Mouse (Mus musculus): Measurements from ENCODE around the gene 4930447F04Rik.

Gene 4930447F04Rik

GRCm38 (mm10) chrX:66304124-66304523 lies at the start of gene 4930447F04Rik:
Gene 4930447F04Rik (minus strand): TSS chrX:66304224.
- DNase-seq (ENCODE audit: low spot score in 2 of 2) = no peak
